Mouse (Mus musculus) lung, adult 18-20 months (tissue): Measurements from ENCODE around the gene Kantr.
"Not testable (repeated sequence)": the region's sequence is repeated elsewhere in the genome, so short reads cannot be mapped to it uniquely, and the experiment has no call there.

ENCODE experiments used
- DNase-seq, 2 experiments: peaks; one replicate each; pipeline ENCODE4 v3.0.0; 2022; ENCODE audit warnings: mixed read lengths in 2 of 2

Gene Kantr

GRCm38 (mm10) chrX:152326996-152327688, at the start of gene Kantr:
Gene Kantr, minus strand, starts transcription at chrX:152327495.
- peak; percentile 83 to 86 for DNase-seq

- DNase-seq: peak; percentile 7 to 25
Measured at GRCm38 (mm10) chrX:152368397-152369273, 41.3 kb upstream of the Kantr start, which contains the start of gene Gpr173. Gene Gpr173, minus strand, starts transcription at chrX:152368704.

GRCm38 (mm10) chrX:152368054-152368396, 40.7 kb upstream of the Kantr start:
- DNase-seq: no peak

- no peak for DNase-seq
Measured at GRCm38 (mm10) chrX:152366418-152366817, 39.1 kb upstream of the Kantr start.

GRCm38 (mm10) chrX:152352553-152353153, 25.4 kb upstream of the Kantr start:
- peak; percentile 6 to 48 for DNase-seq

GRCm38 (mm10) chrX:152347041-152347440, 19.7 kb upstream of the Kantr start:
- DNase-seq: no peak

GRCm38 (mm10) chrX:152346587-152346986, 19.3 kb upstream of the Kantr start:
- no peak for DNase-seq

- DNase-seq: no peak
Measured at GRCm38 (mm10) chrX:152342903-152343302, 15.6 kb upstream of the Kantr start.

GRCm38 (mm10) chrX:152342358-152342901, 15.1 kb upstream of the Kantr start, which contains the start of gene Tspyl2:
Gene Tspyl2, minus strand, starts transcription at chrX:152342425.
- peak; percentile 94 to 96 for DNase-seq

- peak in 1 of 2 experiments; percentile 3 for DNase-seq
Measured at GRCm38 (mm10) chrX:152341496-152341895, 14.2 kb upstream of the Kantr start.

- peak; percentile 92 to 93 for DNase-seq
Measured at GRCm38 (mm10) chrX:152336546-152337332, 9.4 kb upstream of the Kantr start.

GRCm38 (mm10) chrX:152336123-152336522, 8.8 kb upstream of the Kantr start:
- DNase-seq: not testable (repeated sequence)

- DNase-seq: not testable (repeated sequence)
Measured at GRCm38 (mm10) chrX:152329400-152329799, 2.1 kb upstream of the Kantr start.

- no peak for DNase-seq
Measured at GRCm38 (mm10) chrX:152327689-152328052, 376 bp upstream of the Kantr start.

- no peak for DNase-seq
Measured at GRCm38 (mm10) chrX:152323584-152323983, 3.7 kb downstream of the Kantr start.

GRCm38 (mm10) chrX:152322776-152323175, 4.5 kb downstream of the Kantr start:
- DNase-seq: peak in 1 of 2 experiments; percentile 28

- no peak for DNase-seq
Measured at GRCm38 (mm10) chrX:152320535-152320934, 6.8 kb downstream of the Kantr start.

GRCm38 (mm10) chrX:152307942-152308341, 19.4 kb downstream of the Kantr start:
- peak in 1 of 2 experiments; percentile 34 for DNase-seq

GRCm38 (mm10) chrX:152307371-152307770, 19.9 kb downstream of the Kantr start:
- no peak for DNase-seq

- no peak for DNase-seq
Measured at GRCm38 (mm10) chrX:152306224-152306623, 21.1 kb downstream of the Kantr start.

- not testable (repeated sequence) for DNase-seq
Measured at GRCm38 (mm10) chrX:152287026-152287425, 40.3 kb downstream of the Kantr start.

- DNase-seq: no peak
Measured at GRCm38 (mm10) chrX:152284746-152285145, 42.5 kb downstream of the Kantr start.
